Mouse (Mus musculus): ENCODE measurements around the gene Dcdc2b. TPM values are rescaled to one million over a fixed set of nuclear protein-coding genes. Genes with fewer than 3 reads are reported as not detected.
A peak's percentile ranks its signal among the peaks of the same experiment; 100 is the strongest.

Dcdc2b gene
- polyA plus RNA-seq (2012; fragmentation: generic; extraction: Trizol), result 0.36 TPM

DNA sequence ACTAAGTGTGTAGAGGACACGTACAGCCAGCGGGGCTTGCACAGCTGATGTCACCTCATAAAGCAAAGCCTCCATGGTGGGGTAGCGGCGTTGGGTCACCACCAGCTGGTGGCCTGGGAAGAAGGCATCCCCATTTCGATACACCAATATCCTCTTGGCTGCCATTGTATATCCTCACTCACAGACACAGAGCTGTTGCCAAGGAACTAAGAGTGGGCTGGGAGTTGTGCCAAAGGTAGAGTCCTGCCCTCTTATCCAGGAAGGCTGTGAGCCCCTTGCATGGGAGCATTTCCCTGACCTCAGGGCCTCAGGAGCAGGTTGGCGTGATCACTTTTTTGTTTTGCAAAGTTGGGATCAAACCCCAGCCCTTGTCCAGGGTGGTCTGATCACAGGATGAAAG, at the start of gene Dcdc2b:
Dcdc2b (minus strand) TSS at position 165 of the 400 bp plus-strand sequence.
- Histone ChIP-seq H3K4me2 (ENCODE audit: low read depth) (no peak within 1 kb of the TSS), H3K27me3 (ENCODE audit: control insufficient read depth, insufficient read depth, insufficient read length) (no peaks in the 10 kb centered on the region), H3K4me3 (no peak within 1 kb of the TSS), H3K79me2 (ENCODE audit: control insufficient read depth, insufficient read depth) (peaks cover 5% of the 10 kb centered on the region), H3K36me3 (ENCODE audit: control insufficient read depth, insufficient read depth) (no peaks in the 10 kb centered on the region), H3ac (ENCODE audit: control insufficient read depth, insufficient read length) (no peak within 1 kb of the TSS)
- TF ChIP-seq MAX (IDR thresholded peaks at IDR 0.05; ENCODE audit: low read depth), result no peak
- no peak for TF ChIP-seq E2F4 (IDR thresholded peaks at IDR 0.05; ENCODE audit: insufficient read depth)
- no peak for TF ChIP-seq TCF12 (IDR thresholded peaks at IDR 0.05; ENCODE audit: insufficient read depth, poor library complexity, severe bottlenecking)
- TF ChIP-seq POLR2AphosphoS2 (IDR thresholded peaks at IDR 0.05; ENCODE audit: insufficient read length, low read depth), result peak; percentile 57
- no peak for TF ChIP-seq TCF3 (IDR thresholded peaks at IDR 0.05; ENCODE audit: insufficient read length, low read depth)

DNA sequence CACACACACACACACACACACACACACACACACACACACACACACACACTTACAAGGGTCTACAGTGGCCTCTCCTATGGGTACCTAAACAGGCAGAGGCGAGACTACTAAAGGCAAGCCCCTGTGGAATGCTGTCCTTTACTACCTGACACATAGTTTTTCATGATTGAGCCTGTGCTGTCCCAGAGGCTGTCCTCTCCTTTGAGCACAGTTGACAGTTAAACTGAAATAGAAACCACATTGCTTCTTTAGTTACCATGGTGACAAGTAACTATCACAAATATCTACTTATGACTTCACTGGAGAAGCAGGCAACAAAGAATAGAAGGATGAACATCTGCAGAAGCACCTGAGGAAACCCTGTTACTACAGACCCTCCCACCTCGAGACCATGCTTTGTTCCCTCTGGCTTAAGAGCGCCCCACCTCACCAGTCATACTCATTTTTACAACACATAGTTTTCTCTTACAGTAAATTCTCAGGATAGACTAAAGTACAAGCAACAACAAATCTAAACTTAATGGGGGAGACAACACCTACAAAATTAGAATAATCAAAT, 48.3 kb upstream of the Dcdc2b start:
- H3K36me3 ChIP-seq (ENCODE audit: control insufficient read depth, insufficient read depth), result peaks cover 28% of the 10 kb centered on the region
- no peak overlapping the region for H3K4me2 ChIP-seq (ENCODE audit: low read depth)
- TF ChIP-seq E2F4 (IDR thresholded peaks at IDR 0.05; ENCODE audit: insufficient read depth), result no peak
- TF ChIP-seq POLR2AphosphoS2 (IDR thresholded peaks at IDR 0.05; ENCODE audit: insufficient read length, low read depth), result no peak
- TF ChIP-seq TCF12 (IDR thresholded peaks at IDR 0.05; ENCODE audit: insufficient read depth, poor library complexity, severe bottlenecking), result no peak
- no peak for TF ChIP-seq CEBPB (IDR thresholded peaks at IDR 0.05; ENCODE audit: insufficient read depth, poor library complexity, severe bottlenecking)
- no peak for TF ChIP-seq MAX (IDR thresholded peaks at IDR 0.05; ENCODE audit: low read depth)
- H3K27me3 ChIP-seq (ENCODE audit: control insufficient read depth, insufficient read depth, insufficient read length), result no peaks in the 10 kb centered on the region
- H3K4me3 ChIP-seq, result no peak overlapping the region
- H3K79me2 ChIP-seq (ENCODE audit: control insufficient read depth, insufficient read depth), result peaks cover 24% of the 10 kb centered on the region
- no peak overlapping the region for H3ac ChIP-seq (ENCODE audit: control insufficient read depth, insufficient read length)

DNA sequence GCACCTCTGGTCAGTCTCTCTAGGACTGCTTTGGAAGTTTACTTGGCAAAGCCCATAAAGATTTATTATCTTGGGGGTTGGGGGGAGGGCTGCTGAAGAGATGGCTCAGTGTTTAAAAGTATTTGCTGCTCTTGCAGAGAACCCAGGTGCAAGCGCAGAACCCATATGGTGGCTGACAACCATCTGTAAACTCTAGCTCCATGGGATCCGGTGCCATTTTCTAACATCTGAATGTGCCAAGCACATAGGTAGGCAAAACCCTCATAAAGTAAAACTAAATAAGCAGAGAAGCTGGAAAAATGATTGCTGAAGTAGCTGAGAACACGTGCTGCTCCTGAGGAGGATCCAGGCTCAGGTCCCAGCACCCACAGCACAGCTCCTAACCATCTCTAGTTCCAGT, 47.5 kb upstream of the Dcdc2b start:
- Histone ChIP-seq H3K4me2 (ENCODE audit: low read depth) (no peak overlapping the region), H3K27me3 (ENCODE audit: control insufficient read depth, insufficient read depth, insufficient read length) (no peaks in the 10 kb centered on the region), H3K79me2 (ENCODE audit: control insufficient read depth, insufficient read depth) (peaks cover 18% of the 10 kb centered on the region), H3K36me3 (ENCODE audit: control insufficient read depth, insufficient read depth) (peaks cover 31% of the 10 kb centered on the region), H3ac (ENCODE audit: control insufficient read depth, insufficient read length) (no peak overlapping the region), H3K4me3 (no peak overlapping the region)
- no peak for TF ChIP-seq USF1 (IDR thresholded peaks at IDR 0.05; ENCODE audit: low read depth)
- TF ChIP-seq SRF (IDR thresholded peaks at IDR 0.05; ENCODE audit: control insufficient read depth, insufficient read length, low read depth), result no peak
- no peak for TF ChIP-seq CEBPB (IDR thresholded peaks at IDR 0.05; ENCODE audit: insufficient read depth, poor library complexity, severe bottlenecking)
- no peak for TF ChIP-seq MYOG (IDR thresholded peaks at IDR 0.05; ENCODE audit: control insufficient read depth in 1 of 3, insufficient read depth in 1 of 3, insufficient read length in 2 of 3, low read depth in 2 of 3)

DNA sequence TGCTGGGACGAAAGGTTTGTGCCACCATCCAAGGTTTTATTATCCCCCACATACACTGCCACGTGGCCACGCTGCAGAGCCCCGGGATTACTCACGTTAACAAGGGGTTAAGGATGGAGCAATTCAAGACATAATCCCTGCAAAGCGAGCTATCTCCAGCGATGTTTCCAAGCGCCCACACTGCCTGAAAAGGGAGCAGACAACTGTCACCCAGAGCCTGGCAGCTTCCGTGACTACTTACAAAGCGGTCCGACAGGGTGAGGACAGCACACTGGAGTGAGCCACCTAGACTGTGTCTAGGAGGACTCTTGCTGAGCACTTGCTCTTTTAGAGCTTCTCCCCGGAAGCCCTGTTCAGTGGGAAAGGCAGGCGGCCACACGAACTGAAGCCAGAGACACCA, 40.7 kb upstream of the Dcdc2b start:
- Histone ChIP-seq H3ac (ENCODE audit: control insufficient read depth, insufficient read length) (no peak overlapping the region), H3K4me3 (no peak overlapping the region), H3K27me3 (ENCODE audit: control insufficient read depth, insufficient read depth, insufficient read length) (no peaks in the 10 kb centered on the region), H3K36me3 (ENCODE audit: control insufficient read depth, insufficient read depth) (peaks cover 68% of the 10 kb centered on the region), H3K79me2 (ENCODE audit: control insufficient read depth, insufficient read depth) (no peaks in the 10 kb centered on the region), H3K4me2 (ENCODE audit: low read depth) (no peak overlapping the region)
- TF ChIP-seq POLR2A (IDR thresholded peaks at IDR 0.05; ENCODE audit: insufficient read length, low read depth), result no peak
- TF ChIP-seq SRF (IDR thresholded peaks at IDR 0.05; ENCODE audit: control insufficient read depth, insufficient read length, low read depth), result no peak
- no peak for TF ChIP-seq MAX (IDR thresholded peaks at IDR 0.05; ENCODE audit: low read depth)
- TF ChIP-seq CEBPB (IDR thresholded peaks at IDR 0.05; ENCODE audit: insufficient read depth, poor library complexity, severe bottlenecking), result no peak
- TF ChIP-seq POLR2AphosphoS2 (IDR thresholded peaks at IDR 0.05; ENCODE audit: insufficient read length, low read depth), result no peak
- TF ChIP-seq TCF12 (IDR thresholded peaks at IDR 0.05; ENCODE audit: insufficient read depth, poor library complexity, severe bottlenecking), result no peak
- no peak for TF ChIP-seq E2F4 (IDR thresholded peaks at IDR 0.05; ENCODE audit: insufficient read depth)

DNA sequence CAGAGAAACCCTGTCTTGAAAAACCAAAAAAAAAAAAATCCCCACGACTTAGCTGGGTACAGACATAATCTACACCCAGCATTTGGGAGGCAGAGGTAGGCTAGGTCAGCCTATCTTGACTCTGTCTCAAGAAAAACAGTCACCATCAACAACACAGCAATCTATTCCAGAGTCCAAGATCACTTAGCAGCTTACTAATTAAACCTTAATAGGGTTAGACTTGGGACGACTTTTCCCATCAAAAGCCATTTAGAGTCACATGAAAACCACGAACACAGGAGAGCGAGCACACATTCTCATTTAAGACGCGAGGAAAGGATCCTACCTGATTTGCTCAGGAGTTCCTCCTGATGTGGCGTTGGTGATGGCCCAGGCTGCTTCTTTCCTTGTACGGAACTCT, 36.3 kb upstream of the Dcdc2b start:
- Histone ChIP-seq H3ac (ENCODE audit: control insufficient read depth, insufficient read length) (no peak overlapping the region), H3K27me3 (ENCODE audit: control insufficient read depth, insufficient read depth, insufficient read length) (no peaks in the 10 kb centered on the region), H3K4me3 (no peak overlapping the region), H3K79me2 (ENCODE audit: control insufficient read depth, insufficient read depth) (no peaks in the 10 kb centered on the region), H3K36me3 (ENCODE audit: control insufficient read depth, insufficient read depth) (peaks cover 76% of the 10 kb centered on the region), H3K4me2 (ENCODE audit: low read depth) (no peak overlapping the region)
- no peak for TF ChIP-seq TCF3 (IDR thresholded peaks at IDR 0.05; ENCODE audit: insufficient read length, low read depth)
- no peak for TF ChIP-seq MYOG (IDR thresholded peaks at IDR 0.05; ENCODE audit: control insufficient read depth in 1 of 3, insufficient read depth in 1 of 3, insufficient read length in 2 of 3, low read depth in 2 of 3)
- no peak for TF ChIP-seq POLR2AphosphoS2 (IDR thresholded peaks at IDR 0.05; ENCODE audit: insufficient read length, low read depth)
- no peak for TF ChIP-seq CEBPB (IDR thresholded peaks at IDR 0.05; ENCODE audit: insufficient read depth, poor library complexity, severe bottlenecking)
- no peak for TF ChIP-seq REST (IDR thresholded peaks at IDR 0.05; ENCODE audit: insufficient read depth, insufficient read length)
- no peak for TF ChIP-seq USF1 (IDR thresholded peaks at IDR 0.05; ENCODE audit: low read depth)
- no peak for TF ChIP-seq MYOD1 (IDR thresholded peaks at IDR 0.05; ENCODE audit: control insufficient read depth in 1 of 3, insufficient read length in 2 of 3, low read depth in 2 of 3)
- TF ChIP-seq POLR2A (IDR thresholded peaks at IDR 0.05; ENCODE audit: insufficient read length, low read depth), result no peak
- TF ChIP-seq SRF (IDR thresholded peaks at IDR 0.05; ENCODE audit: control insufficient read depth, insufficient read length, low read depth), result no peak
- TF ChIP-seq MAX (IDR thresholded peaks at IDR 0.05; ENCODE audit: low read depth), result no peak
- no peak for TF ChIP-seq E2F4 (IDR thresholded peaks at IDR 0.05; ENCODE audit: insufficient read depth)
- no peak for TF ChIP-seq TCF12 (IDR thresholded peaks at IDR 0.05; ENCODE audit: insufficient read depth, poor library complexity, severe bottlenecking)

All from myocyte (in vitro differentiated cells).